Mouse (Mus musculus): ENCODE measurements at regions not wholly inside any gene's neighbourhood (a gene's known extent, or its start where the extent isn't known, plus 50 kb on each side); places are given as distances from the start of the nearest gene placed in this dataset.

DNA sequence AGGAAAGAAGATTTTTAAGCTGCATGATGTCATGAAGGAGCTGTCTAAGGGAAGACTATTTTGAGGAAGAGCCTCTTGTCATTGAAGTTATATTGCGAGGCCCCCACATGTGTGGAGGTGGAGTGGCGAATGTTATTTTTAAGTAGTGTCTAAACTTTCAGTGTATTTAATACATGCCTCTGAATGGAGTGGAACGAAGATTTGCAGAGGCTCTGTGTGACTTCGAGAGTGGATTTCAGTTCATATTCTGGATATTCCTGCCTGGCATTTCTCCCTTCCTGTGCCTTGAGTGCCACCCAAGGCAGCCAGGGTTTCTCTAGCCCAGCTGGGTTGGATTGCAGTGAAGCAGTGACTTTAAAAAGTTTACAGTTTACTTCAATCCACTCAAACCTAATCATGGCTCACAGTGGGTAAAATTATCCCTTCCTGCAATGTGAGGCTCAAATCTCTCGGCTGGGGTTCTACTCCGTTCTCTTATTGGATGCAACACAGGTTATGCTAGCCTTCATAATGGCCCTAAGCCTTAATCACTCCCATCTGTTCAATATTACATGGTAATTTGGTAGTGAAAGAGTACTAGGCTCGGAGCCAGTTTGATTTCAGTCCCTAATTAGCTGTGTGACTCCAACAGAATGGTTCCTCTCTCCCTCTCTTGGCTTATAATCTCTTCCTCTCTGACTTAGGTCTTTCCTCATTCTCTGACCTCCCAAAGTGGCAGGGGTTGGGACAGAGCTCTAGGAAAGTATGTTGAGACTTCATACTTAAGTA, 138.1 kb upstream of the Pik3r1 start:
- DNase-seq (ENCODE audit: low read depth, low spot score): no peak
- Histone ChIP-seq H3K36me3 (ENCODE audit: control insufficient read depth, insufficient read depth, low read length, poor library complexity, severe bottlenecking) (no peaks in the 10 kb centered on the region), H3K27me3 (ENCODE audit: control insufficient read depth, insufficient read depth, low read length, poor library complexity, severe bottlenecking) (no peaks in the 10 kb centered on the region)

- DNase-seq (ENCODE audit: low read depth, low spot score): peak; percentile 38
- Histone ChIP-seq H3K36me3 (ENCODE audit: control insufficient read depth, insufficient read depth, low read length, poor library complexity, severe bottlenecking) (no peaks in the 10 kb centered on the region), H3K27me3 (ENCODE audit: control insufficient read depth, insufficient read depth, low read length, poor library complexity, severe bottlenecking) (no peaks in the 10 kb centered on the region)
Measured at GRCm38 (mm10) chr13:101909026-101909425, 141.0 kb upstream of the Pik3r1 start.

- no peak for DNase-seq (ENCODE audit: low read depth, low spot score)
- Histone ChIP-seq H3K36me3 (ENCODE audit: control insufficient read depth, insufficient read depth, low read length, poor library complexity, severe bottlenecking) (no peaks in the 10 kb centered on the region), H3K27me3 (ENCODE audit: control insufficient read depth, insufficient read depth, low read length, poor library complexity, severe bottlenecking) (no peaks in the 10 kb centered on the region)
Measured at GRCm38 (mm10) chr13:101910687-101911086, 142.7 kb upstream of the Pik3r1 start.

DNA sequence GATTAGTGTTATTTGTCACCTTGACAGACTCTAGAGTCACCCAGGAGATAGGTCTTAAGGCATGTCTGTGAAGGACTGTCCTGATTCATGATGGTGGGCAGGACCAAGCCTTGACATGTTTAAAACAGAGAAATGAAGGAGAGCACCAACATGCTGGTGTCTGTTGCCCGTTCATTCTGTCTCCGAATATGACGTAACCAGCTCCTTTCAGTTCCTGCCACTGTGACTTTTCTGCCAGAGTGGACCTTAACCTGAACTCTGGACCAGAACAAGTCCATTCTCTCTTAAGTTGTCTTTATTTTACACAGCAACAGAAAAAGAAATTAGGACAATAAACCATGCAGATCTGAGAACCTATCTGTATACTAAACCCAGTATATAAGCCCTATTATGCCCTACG, 146.1 kb upstream of the Pik3r1 start:
- no peak for DNase-seq (ENCODE audit: low read depth, low spot score)
- H3K27me3 ChIP-seq (ENCODE audit: control insufficient read depth, insufficient read depth, low read length, poor library complexity, severe bottlenecking): no peaks in the 10 kb centered on the region
- no peaks in the 10 kb centered on the region for H3K36me3 ChIP-seq (ENCODE audit: control insufficient read depth, insufficient read depth, low read length, poor library complexity, severe bottlenecking)

DNA sequence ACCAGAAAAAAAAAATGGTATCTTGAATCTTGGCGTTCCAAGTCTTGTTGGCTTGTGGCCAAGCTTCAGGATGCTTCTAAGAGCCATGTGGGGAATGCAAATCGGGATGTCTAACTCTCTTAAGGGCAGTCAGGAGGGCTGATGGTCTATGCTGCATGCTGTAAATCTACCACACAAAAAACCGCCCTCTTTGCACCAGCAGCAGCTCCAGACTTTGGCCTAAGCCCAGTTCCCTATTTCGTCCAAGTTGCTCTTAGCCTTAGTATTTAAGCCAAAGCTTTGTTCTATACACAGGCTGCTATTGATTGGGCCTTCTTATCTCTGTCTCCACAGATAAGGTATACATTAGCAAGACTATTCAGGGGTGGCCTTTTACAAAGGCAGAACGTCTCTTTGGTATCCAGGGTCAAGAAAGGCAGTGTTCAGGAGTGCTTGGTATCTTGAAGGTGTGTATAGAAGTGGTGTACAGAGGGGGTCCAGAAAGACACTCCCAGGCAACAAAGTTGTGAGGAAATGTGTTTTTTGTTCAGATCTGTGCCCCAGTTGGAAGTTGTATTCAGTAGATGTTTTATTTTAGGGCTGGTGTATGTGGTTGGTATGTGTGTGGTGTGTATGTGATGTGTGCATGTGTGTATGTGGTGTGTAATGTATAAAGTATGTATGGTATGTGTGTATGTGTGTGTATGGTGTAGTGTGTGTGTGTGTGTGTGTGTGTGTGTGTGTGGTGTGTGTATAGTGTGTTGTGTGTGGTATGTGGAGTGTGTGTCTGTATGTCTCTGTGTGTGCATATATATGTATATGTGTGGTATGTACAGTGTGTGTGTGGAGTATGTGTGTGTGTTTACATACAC, 146.9 kb upstream of the Pik3r1 start:
- DNase-seq (ENCODE audit: low read depth, low spot score): no peak
- Histone ChIP-seq H3K27me3 (ENCODE audit: control insufficient read depth, insufficient read depth, low read length, poor library complexity, severe bottlenecking) (no peaks in the 10 kb centered on the region), H3K36me3 (ENCODE audit: control insufficient read depth, insufficient read depth, low read length, poor library complexity, severe bottlenecking) (no peaks in the 10 kb centered on the region)

GRCm38 (mm10) chr13:101915542-101915941, 147.5 kb upstream of the Pik3r1 start:
- no peak for DNase-seq (ENCODE audit: low read depth, low spot score)
- H3K27me3 ChIP-seq (ENCODE audit: control insufficient read depth, insufficient read depth, low read length, poor library complexity, severe bottlenecking): no peaks in the 10 kb centered on the region
- no peaks in the 10 kb centered on the region for H3K36me3 ChIP-seq (ENCODE audit: control insufficient read depth, insufficient read depth, low read length, poor library complexity, severe bottlenecking)

DNA sequence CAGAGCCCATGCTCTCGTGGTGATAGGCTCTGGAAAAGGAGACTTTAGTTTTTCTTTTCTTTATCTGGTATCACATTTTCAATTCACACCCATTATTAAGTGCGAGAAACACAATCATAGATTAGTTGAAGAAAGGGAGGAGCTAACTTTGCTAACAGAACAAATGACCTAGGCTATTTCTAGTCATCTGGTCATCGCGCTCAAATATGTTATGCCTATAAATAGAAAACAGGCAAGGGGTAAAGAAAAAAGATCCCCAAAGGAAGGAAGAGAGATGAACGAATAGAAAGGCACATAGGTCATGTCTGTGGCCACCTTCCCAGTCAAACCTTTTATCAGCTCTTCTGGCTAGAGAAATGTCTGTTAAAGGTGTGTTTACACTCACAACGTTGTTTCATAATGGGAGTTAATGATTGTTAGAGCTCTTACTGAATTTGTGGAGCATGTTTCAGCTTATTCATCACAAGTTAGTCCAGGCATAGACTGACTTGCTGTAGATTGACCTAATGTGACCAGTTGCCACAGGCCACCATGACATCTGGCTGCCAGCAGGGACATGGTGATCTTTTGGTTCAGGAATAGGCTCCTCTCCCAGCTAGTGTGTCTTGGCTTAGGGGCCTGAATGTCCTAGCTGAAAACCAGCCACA, 148.1 kb upstream of the Pik3r1 start:
- Histone ChIP-seq H3K27me3 (ENCODE audit: control insufficient read depth, insufficient read depth, low read length, poor library complexity, severe bottlenecking) (no peaks in the 10 kb centered on the region), H3K36me3 (ENCODE audit: control insufficient read depth, insufficient read depth, low read length, poor library complexity, severe bottlenecking) (no peaks in the 10 kb centered on the region)
- DNase-seq (ENCODE audit: low read depth, low spot score): no peak

- Histone ChIP-seq H3K27me3 (ENCODE audit: control insufficient read depth, insufficient read depth, low read length, poor library complexity, severe bottlenecking) (no peaks in the 10 kb centered on the region), H3K36me3 (ENCODE audit: control insufficient read depth, insufficient read depth, low read length, poor library complexity, severe bottlenecking) (no peaks in the 10 kb centered on the region)
- DNase-seq (ENCODE audit: low read depth, low spot score): no peak
Measured at GRCm38 (mm10) chr13:101916876-101917275, 148.9 kb upstream of the Pik3r1 start.

DNA sequence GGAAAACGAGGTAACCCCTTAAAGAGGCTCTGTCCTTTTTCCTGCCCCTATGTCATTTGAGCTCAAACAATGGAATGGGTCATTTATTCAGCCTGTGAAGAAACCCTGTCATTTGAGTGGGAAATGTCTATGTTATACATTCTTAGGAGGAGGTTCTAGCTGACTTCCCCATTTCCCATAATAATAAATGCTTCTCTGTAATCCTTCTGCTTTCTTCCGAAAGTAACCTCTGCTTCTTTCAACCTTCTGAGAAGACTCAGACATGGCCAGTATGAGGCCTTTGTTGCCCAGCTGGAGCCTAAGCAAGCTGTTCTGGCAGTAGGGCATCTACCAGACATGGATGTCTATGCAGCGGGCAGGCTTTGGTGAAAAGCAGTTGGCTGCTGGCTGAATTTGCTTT, 150.2 kb upstream of the Pik3r1 start:
- Histone ChIP-seq H3K36me3 (ENCODE audit: control insufficient read depth, insufficient read depth, low read length, poor library complexity, severe bottlenecking) (no peaks in the 10 kb centered on the region), H3K27me3 (ENCODE audit: control insufficient read depth, insufficient read depth, low read length, poor library complexity, severe bottlenecking) (no peaks in the 10 kb centered on the region)
- DNase-seq (ENCODE audit: low read depth, low spot score): no peak

DNA sequence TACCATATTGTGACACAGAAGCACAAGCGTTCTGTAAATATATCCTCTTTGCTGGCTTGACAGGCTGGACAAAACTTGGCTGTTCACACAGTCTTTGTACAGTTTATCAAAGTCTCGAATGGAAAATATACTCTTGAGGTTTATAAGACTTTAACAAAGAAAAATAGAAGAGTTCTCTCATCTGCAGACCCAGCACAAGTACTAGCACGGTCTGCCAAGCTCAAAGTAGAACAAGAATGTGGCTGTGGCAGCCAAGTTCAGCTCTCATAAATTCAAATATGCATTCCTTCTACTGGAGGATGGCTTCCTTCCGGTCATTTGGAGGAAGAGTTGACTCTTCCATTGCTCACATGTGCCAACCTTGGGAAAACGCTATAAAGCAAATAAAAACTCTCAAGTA, 151.2 kb upstream of the Pik3r1 start:
- no peak for DNase-seq (ENCODE audit: low read depth, low spot score)
- Histone ChIP-seq H3K36me3 (ENCODE audit: control insufficient read depth, insufficient read depth, low read length, poor library complexity, severe bottlenecking) (no peaks in the 10 kb centered on the region), H3K27me3 (ENCODE audit: control insufficient read depth, insufficient read depth, low read length, poor library complexity, severe bottlenecking) (no peaks in the 10 kb centered on the region)

DNA sequence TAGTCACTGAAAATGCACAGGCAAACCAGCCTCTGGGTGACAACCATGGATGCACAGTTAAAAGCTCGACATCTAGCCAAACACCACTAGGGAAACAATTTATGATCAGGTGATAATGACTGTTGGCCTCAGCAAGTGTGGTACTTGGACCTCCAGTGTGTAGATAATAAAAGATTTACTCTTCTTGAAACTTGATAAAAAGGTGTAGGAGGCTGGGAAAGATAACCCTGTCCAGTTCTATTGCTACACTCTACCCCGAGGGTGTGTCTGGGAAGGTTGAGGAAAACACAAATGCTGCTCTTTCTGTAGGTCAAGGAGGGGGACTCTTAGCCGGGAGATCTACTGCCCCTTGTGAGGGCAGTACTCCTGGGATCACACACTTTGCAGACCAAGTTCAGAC, 152.4 kb upstream of the Pik3r1 start:
- DNase-seq (ENCODE audit: low read depth, low spot score): no peak
- H3K27me3 ChIP-seq (ENCODE audit: control insufficient read depth, insufficient read depth, low read length, poor library complexity, severe bottlenecking): no peaks in the 10 kb centered on the region
- H3K36me3 ChIP-seq (ENCODE audit: control insufficient read depth, insufficient read depth, low read length, poor library complexity, severe bottlenecking): no peaks in the 10 kb centered on the region

DNA sequence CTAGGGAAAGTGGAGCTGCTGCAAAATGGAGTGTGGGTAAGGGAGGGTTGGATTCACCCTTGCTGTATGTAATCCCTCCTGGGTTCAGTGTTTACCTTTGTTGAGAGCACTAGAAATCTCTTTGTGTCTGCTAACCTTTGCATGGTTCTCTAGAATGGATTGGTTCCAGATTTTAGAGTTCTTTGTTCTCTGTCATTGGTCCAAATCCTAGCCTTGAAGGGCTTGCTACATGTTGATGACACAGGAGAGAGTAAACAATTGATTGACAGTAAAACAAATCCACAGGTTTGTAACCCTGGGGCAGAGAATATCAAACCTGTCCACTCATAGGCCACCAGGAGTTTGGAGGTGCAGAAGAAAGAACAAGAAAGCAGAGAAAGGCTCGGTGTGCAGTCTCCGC, 156.6 kb upstream of the Pik3r1 start:
- DNase-seq (ENCODE audit: low read depth, low spot score): no peak
- Histone ChIP-seq H3K36me3 (ENCODE audit: control insufficient read depth, insufficient read depth, low read length, poor library complexity, severe bottlenecking) (no peaks in the 10 kb centered on the region), H3K27me3 (ENCODE audit: control insufficient read depth, insufficient read depth, low read length, poor library complexity, severe bottlenecking) (no peaks in the 10 kb centered on the region)

DNA sequence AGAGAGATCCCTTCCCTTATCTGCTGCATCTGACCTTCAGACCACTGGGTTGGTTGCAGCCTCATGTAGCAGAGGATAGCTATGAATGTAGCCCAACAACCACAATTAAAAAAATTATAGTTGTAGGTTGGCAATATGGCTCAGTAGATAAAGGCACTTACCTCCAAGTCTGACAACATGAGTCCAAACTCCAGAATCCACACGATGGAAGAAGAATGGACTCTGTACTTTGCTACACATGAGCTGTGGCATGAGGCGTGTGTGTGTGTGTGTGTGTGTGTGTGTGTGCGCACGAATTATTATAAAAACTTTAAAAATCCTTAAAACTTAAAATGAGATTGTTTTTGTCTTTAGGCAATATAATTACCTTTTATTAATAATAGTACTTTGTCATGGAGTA, 163.2 kb upstream of the Pik3r1 start:
- no peak for DNase-seq (ENCODE audit: low read depth, low spot score)
- Histone ChIP-seq H3K27me3 (ENCODE audit: control insufficient read depth, insufficient read depth, low read length, poor library complexity, severe bottlenecking) (no peaks in the 10 kb centered on the region), H3K36me3 (ENCODE audit: control insufficient read depth, insufficient read depth, low read length, poor library complexity, severe bottlenecking) (no peaks in the 10 kb centered on the region; the same call in 1 of the 2 replicates)

GRCm38 (mm10) chr13:101931882-101932281, 163.9 kb upstream of the Pik3r1 start:
- Histone ChIP-seq H3K36me3 (ENCODE audit: control insufficient read depth, insufficient read depth, low read length, poor library complexity, severe bottlenecking) (no peaks in the 10 kb centered on the region; the same call in 1 of the 2 replicates), H3K27me3 (ENCODE audit: control insufficient read depth, insufficient read depth, low read length, poor library complexity, severe bottlenecking) (no peaks in the 10 kb centered on the region)
- DNase-seq (ENCODE audit: low read depth, low spot score): no peak

DNA sequence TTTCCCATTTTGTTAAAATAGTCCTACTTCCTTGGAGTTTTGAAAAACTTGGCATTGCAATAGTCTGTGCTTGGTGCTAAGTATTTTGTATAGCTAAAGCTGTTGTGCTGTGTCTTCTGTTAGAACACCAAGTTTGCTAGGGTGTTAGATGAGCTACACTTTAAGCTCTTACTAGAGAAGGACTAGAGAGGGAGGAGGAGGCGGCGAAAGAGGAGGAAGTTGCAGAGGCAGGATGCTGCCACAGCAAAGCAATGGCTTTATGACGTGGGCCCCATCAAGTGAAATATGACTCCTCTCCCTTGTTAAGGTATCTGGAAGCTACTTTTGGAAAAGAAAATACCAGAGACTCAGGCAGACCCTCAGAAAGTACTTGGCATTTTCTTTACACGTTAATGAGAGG, 167.8 kb upstream of the Pik3r1 start:
- H3K27me3 ChIP-seq (ENCODE audit: control insufficient read depth, insufficient read depth, low read length, poor library complexity, severe bottlenecking): no peaks in the 10 kb centered on the region
- no peak for DNase-seq (ENCODE audit: low read depth, low spot score)

More for the DNA sequence above, 167.8 kb upstream of the Pik3r1 start:
- H3K36me3 ChIP-seq (ENCODE audit: control insufficient read depth, insufficient read depth, low read length, poor library complexity, severe bottlenecking): no peaks in the 10 kb centered on the region; the same call in 1 of the 2 replicates
